Mouse (Mus musculus) urinary bladder, adult 18-20 months (tissue): Measurements from ENCODE around the gene Naxd.
A peak's percentile ranks its signal among the peaks of the same experiment; 100 is the strongest.
"Not testable (repeated sequence)": the region's sequence is repeated elsewhere in the genome, so short reads cannot be mapped to it uniquely, and the experiment has no call there.

ENCODE experiments used
- DNase-seq, 2 experiments: peaks; one replicate each; pipeline ENCODE4 v3.0.0; 2022; ENCODE audit warnings: low spot score in 2 of 2, mixed read lengths in 2 of 2

Gene Naxd

DNA sequence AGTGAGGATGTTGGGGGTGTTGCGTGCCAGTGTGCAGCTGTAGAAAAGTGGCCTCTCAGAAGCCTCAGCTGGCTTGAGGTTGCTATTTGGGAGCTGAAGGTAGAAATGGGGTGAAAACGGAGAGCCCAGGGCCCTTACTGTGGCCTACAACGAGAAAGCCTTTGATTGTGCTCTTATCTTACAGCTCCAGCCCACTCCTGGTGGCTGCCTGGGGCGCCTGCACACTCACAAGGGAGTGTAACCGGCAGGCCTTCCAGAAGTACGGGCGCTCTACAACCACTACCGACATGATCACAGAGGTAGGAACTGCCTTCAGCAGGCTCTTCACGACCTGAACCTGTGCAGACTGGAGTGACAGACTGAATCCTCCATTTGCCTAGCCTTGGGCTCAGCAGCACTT, 15.4 kb downstream of the Naxd start:
- no peak for DNase-seq

DNA sequence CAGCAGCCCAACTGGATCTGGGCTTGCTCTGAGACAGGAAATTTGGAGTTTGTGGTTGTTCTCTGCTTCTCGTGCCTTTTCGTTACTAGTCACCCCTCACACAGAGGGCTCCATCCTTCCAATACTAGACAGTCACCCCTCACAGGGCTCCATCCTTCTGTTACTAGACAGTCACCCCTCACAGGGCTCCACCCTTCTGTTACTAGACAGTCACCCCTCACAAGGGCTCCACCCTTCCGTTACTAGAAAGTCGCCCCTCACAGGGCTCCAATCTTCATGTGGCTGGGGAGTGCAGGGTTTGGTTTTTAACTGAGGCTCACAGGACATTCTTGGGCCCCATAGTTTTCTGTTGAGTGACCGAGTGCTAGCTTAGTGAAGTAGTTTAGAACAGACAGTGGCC, 15.9 kb downstream of the Naxd start:
- no peak for DNase-seq

DNA sequence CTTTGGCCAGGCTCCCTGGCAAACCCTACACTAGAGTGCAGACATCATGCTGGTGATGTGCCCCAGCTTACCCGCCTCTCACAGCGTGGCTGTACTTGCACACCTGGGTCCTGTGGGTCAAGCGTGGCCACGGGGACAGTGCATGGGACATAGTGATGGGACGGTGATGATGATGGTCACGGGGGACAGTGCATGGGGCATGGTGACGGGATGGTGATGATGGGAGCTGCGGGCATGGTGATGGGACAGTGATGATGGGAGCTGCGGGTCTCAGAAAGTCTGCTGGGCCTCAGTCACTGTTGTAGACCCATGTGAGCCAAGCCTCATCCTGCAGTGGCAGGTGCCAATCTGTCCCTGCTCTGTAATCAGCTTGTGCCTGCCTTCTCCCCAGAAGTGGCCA, 19.0 kb downstream of the Naxd start:
- DNase-seq = no peak

- DNase-seq = no peak
Observed at GRCm38 (mm10) chr8:11517366-11518055, 20.2 kb downstream of the Naxd start.

GRCm38 (mm10) chr8:11518056-11518396, 20.7 kb downstream of the Naxd start:
- no peak for DNase-seq

DNA sequence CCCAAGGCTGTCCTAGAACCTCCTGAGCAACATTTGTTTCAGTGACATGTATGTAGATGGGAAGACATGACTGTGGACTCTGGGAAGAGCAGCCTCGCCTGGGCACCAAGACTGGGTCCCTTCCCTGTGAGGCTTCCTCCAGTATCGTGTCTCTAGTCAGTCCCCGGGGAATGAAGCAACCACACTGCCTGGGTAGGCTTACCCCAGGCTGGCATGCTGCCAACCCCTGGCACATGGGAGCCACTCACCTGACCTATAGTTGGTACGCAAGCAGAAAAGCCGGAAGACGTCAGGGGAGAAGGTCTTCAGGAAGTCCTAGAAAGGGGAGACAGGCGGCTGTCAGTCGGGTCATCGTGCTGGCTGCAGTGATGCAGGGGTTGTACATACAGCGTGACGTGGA, 21.4 kb downstream of the Naxd start:
- no peak for DNase-seq

- DNase-seq = no peak
Observed at GRCm38 (mm10) chr8:11523331-11523730, 26.0 kb downstream of the Naxd start.

DNA sequence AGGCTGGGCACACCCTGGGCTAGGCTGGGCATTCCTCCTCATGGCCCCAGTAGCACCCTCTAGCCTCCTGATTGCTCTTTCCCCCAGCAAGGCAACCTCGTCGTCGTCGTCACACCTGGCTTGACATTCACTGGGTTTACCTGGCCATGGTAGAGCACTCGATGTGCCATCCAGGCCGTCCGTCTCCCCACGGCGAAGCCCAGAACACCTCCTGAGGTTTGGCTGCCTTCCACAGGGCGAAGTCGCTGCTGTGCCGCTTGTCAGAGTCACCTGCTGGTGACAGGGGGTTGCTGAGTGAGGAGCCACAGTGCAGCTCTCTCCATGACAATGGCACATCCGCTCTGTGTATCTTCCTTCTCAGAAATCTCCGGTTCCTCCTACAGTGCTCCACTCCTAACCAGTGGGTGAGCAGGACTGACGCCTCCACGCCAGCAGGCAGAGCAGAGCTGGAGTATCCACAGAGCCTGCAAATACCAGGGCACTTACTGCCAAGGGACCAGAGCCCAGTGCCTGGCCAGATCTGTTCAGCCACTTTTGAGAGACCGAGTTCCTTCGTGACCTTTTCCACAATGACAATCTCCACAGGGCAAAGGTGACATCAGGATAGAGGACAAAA, 33.0 kb downstream of the Naxd start:
- DNase-seq = no peak

GRCm38 (mm10) chr8:11530849-11531248, 33.5 kb downstream of the Naxd start:
- DNase-seq = no peak

DNA sequence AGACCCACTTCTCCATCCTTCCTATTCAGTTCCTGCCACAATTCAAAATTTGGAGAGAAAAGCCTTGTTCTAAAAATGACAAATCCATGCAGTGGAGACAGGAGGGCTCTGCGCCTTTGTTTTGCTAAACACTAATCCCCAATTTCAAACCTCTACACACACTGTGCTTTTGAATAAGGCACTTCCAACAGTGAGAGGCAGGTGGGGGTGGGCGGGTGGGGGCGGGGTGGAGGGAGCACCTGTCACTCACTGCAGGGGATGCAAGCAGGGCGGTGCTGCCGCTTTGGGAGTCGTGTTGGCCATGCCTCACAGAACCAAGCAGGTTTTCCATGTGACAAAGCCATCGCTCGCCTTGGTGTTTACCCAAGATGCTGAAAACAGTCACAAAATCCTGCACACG, 37.2 kb downstream of the Naxd start:
- DNase-seq = no peak

GRCm38 (mm10) chr8:11539049-11539448, 41.7 kb downstream of the Naxd start:
- no peak for DNase-seq

DNA sequence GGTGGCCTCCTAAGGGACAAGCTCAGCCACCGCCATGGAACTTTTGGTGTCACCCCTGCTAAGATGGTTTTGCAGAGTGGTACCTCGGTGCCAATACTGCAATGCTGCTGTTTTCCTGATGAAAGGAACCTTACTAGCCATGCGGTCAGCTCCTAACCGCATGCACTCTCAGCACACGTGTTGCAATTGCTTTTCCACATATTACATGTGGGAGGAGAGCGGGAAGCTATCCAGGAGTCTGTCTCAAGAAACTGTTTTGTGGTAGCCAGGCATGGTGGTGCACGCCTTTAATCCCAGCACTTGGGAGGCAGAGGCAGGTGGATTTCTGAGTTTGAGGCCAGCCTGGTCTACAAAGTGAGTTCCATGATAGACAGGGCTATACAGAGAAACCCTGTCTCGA, 42.9 kb downstream of the Naxd start:
- no peak for DNase-seq

GRCm38 (mm10) chr8:11542031-11542430, 44.7 kb downstream of the Naxd start:
- DNase-seq = no peak

DNA sequence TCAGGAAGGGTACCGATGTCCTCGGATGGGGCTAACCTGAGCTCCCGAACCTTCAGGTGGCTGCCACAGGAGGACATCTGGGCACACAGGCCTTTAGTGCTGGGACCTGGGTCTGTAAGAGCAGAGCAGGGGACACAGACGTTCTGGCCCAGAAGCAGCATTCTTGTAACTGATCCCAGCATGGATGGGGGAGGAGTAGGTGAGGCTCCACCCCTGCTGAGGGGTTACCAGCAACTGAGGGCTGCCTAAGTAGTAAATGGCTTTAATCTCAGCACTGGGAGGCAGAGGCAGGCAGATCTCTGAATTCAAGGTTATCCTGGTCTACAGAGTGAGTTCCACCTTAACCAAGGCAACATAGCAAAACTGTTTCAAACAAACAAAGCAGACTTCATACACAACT, 45.6 kb downstream of the Naxd start:
- no peak for DNase-seq

GRCm38 (mm10) chr8:11544386-11544785, 47.1 kb downstream of the Naxd start:
- peak in 1 of 2 experiments; percentile 15 for DNase-seq

DNA sequence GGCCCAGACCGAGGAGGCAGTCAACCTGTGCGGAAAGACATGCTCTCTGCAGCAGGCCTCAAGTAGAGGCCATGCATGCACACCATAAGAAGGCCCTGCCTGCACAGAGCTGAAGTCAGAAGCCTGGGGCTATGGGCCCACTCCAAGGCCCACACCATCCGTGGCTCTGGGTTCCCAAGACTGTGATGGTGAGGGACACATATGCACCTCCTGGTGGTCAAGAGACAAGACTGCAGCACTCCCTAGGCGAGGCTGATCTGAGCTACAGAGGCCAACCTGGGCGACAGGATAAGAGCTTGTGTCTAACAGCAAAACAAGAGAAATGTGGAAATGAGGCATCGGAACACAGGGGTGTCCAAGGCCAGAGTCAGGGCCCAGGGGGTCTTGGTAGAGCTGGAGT, 49.8 kb downstream of the Naxd start:
- no peak for DNase-seq

DNA sequence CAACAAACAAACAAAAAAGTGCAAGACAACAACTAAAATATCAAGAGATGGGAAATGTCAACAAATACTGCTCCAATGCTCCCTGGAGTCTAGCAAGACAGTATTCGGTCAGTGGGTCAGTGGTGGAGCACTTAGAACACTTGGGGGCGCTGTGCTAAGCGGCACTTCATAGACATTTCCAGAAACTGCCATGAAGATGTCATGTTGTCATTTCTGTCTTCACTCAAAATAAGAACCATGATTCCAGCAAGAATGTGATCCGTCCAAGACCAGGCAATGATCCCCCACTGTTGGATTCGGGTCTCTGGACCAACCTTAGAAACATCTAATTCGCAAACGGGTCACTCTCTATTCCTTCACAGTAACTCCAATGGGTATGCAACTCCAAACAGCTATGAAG, 52.4 kb downstream of the Naxd start:
- no peak for DNase-seq

DNA sequence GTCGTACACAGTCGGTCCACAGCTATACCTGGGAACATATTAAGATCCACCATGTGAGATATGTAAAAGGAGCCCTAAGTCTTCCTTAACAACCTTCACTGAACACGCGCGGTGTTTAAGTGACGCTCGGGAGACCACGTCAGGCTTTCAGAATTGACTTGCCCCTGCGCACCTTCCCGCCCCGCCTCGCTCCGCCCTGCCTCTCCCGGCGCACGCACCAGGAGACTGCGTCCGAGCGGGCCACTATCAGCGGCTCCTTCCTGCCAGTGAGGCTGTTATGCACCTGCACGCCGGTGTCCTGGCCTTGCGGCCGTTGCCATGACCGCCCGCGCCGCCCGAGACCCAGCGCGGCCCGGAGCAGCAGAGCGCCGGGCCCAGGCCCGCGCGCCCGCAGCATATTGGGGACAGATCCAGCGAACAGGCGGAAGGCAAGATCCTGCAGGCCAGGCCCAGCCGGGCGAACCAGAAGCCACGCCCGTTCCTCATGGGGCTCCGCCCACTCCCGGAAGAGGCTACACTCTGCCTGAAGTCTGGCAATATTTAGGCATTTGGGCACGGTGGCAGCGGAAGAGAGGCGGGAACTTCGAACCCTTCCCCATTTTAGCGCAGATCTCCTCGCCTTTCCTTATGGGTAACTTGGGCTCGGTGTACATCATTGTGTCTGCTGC, 53.1 kb downstream of the Naxd start, which contains the start of gene Cars2:
Gene Cars2 (minus strand): TSS at position 503 of the 668 bp plus-strand sequence.
- peak; percentile 91 to 98 for DNase-seq

DNA sequence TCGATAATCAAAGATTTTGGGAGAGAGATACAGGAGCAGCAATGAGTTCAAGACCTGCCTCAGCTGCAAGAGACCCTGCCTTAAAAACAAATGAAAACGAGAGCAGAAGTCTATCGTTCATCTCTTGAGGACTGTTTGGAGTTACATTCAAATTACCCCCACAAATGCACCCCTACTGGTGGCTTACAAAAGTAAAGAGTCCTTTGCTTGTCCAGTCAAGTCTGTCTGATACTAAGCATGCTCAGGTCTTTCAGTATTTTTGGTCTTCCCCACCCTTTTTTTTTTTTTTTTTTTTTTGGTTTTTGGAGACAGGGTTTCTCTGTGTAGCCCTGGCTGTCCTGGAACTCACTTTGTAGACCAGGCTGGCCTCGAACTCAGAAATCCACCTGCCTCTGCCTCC, 54.2 kb downstream of the Naxd start:
- not testable (repeated sequence) for DNase-seq

GRCm38 (mm10) chr8:11552390-11552789, 55.1 kb downstream of the Naxd start:
- DNase-seq = no peak

DNA sequence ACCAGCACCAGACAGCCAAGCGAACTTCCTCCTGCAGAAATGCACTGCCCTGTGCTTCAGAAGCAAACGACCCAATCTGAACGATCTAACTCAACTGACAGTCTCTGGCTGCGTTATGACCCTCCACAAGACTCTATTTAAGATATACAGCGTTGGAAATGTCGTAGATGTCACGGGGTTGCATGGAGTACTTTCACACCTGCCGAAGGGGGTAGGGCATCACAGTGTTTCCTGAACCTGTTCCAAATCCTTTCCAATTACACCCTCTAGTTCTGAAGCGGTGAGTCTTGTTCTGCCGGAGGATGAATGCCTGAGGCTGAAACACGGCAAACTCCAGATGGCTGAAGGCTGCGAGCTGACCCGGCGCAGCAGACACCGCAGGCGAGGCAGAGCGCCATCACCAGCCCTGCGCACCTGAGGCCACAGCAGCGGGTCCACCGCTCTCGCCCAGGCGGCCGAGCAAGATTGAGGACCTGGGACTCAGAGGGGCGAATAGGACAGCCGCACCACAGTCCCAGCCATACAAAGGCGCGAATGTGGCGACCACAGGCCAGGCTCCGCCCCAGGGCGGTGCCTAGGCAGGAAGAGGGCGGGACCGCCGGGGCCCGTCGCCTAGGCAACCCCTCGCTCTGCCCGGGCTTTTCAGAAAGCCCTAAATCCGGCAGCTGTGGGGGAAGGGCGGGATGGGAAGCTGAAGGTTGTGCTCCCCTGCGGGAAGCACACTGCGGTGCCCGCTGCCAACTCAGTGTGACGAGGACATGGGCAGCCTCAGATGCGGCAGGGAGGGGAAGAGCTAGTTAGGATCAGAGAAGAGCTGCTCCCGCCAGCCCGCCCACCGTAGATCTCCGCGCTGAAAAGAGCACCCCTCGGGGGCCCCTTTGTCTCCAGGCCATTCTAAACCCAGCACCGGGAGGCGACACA, 57.8 kb downstream of the Naxd start, which contains the start of gene Ing1:
Gene Ing1 (plus strand): TSS at position 773 of the 921 bp plus-strand sequence.
- peak; percentile 90 to 91 for DNase-seq
